Mouse (Mus musculus) kidney, adult 18-20 months (tissue): ENCODE data around the gene Tmprss6.
A peak's percentile ranks its signal among the peaks of the same experiment; 100 is the strongest.

Source experiments
- DNase-seq: peaks from one replicate; pipeline ENCODE4 v3.0.0; 2021

Gene Tmprss6

GRCm38 (mm10) chr15:78413083-78413718 is 55.2 kb downstream of the Tmprss6 start:
- DNase-seq = no peak

DNA sequence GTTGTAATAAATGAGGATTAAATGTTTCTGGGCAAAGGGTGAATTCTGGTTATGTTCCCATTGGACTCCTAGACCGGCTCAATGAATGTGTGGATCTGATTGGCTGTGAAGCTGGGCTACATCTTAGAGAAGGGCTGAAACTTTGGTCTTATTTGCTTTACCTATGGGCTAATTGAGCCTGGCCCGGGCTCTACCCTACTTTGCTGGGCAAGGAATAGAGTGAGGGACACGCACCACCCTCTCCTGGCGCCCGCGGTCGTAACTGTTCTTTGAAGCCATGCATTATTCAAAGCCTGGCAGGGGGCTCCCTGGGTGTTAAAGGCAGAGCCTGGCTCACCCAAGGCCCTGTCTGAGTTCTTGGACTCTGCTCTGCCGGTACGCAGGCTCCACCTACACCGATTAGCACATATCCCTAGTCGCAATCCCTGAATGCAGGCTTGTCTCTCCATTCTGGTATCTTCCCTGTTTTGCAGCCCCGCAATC is 58.8 kb downstream of the Tmprss6 start:
- DNase-seq = peak; percentile 76

DNA sequence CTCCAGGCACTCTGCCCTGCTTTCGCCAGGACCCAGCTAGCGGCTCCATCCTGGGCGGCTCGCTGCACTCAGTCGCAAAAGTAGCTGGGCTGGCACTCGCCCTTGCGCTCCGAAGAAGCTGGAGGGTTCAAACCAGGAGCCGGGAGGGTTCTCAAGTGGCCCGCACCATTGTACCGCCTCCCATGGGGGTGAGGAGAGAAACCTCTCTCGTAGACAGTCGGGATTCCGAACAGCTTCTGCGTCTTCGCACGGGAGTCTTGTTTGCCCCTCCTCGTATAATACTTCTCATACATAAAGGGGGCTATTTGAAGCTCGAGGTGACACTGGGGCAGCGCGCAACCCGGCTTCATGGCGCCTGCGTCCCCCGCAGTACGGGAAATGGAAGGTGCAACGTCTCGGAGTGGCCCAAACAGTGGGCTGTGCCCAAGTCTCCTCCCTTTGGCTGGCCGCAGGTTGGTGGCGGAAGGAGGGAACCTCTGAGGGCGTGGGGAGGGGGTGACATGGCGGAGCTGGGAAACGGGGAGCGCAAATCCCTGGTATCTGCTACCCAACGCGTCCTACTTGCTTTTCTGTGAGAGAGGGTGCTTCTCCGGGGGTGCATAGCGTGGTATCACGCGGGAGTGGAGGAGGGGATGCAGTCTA is 62.0 kb downstream of the Tmprss6 start, which contains the start of gene Mpst:
TSS of gene Mpst (plus strand) at position 124 of the 642 bp plus-strand sequence.
- DNase-seq = peak; percentile 95

GRCm38 (mm10) chr15:78405517-78406211 is 62.8 kb downstream of the Tmprss6 start, which contains the start of gene Tst:
Gene Tst, minus strand, starts transcription at chr15:78405907.
- peak; percentile 98 for DNase-seq

GRCm38 (mm10) chr15:78405098-78405497 is 63.3 kb downstream of the Tmprss6 start:
- DNase-seq = no peak

DNA sequence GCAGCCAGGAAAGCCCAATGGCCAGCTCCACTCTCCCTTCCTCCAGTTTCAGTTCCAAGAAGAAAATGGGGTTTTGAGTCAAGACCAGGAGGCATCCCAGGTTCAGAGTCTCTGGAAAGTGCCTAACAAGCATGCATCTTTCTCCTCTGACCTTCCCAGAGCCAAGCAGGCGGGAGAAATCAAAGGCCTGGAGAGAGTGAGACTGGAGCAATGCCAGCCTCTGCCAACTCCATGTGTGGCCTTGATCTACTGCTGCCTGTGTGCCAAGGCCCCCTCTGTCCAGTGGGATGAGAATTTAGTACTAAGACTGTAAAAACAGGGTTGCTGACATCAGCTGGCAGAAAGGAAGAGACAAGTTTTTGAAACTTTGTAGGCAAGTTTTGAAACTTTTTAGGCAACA is 64.5 kb downstream of the Tmprss6 start:
- peak; percentile 77 for DNase-seq

DNA sequence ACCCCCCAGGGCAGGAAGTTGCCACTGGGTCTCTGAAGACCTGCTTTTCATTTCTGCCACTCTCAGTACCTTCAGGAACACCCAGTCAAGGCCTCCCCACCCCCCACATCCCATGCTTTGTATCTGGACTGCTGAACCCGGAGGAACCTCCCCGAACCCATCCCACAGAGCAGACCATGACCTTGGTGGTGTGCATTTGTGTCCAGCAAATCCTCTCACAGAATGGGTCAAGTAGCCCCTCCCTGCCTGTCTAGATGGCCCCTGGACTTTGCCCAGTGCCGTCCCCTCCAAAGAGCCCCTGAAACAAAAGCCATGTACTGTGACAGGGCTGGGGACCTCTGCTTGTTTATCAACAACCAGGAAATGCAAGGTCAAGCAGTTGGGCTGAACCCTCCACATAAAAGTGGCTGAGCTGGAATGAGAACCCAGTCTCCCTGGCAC is 65.1 kb downstream of the Tmprss6 start:
- peak; percentile 69 for DNase-seq

DNA sequence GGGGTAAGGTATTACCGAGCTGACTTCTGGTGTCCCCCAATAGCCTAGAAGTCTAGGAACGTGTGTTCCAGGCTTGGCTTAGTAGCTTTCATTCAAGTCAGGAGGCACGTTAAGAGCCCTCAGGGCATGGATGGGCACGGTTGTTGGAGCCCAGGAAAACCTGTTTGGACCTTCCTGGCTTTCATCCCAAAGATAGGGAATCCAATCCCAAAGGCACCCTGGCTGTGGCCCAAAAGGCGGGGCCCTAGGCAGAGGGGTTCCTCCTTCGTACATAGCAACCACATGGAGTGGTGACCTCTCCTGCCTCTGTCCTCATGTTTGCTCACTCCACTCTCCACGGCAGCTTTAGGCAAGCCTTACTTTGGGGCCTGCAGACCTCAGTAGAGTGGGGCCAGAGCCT is 66.0 kb downstream of the Tmprss6 start:
- DNase-seq = peak; percentile 53

GRCm38 (mm10) chr15:78401921-78402320 is 66.5 kb downstream of the Tmprss6 start:
- peak; percentile 72 for DNase-seq

DNA sequence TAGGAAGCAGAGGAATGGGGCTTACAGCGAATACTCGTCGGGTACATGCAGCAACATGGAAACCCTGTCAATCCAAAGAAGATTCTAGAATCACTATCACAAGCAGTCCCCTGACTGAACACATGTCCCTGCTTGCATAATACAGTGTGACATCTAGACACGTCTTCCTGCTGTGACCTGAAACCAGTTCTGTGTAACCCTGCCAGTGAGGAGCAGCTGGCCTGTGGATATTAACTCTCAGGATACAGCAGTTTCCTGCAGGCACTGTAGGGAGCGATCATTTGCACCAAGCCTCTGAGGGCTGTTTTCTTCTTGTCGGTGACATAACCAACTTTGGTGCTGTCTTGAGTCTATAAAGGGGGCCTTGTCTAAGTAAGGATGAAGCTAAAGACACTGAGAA is 67.1 kb downstream of the Tmprss6 start:
- no peak for DNase-seq

DNA sequence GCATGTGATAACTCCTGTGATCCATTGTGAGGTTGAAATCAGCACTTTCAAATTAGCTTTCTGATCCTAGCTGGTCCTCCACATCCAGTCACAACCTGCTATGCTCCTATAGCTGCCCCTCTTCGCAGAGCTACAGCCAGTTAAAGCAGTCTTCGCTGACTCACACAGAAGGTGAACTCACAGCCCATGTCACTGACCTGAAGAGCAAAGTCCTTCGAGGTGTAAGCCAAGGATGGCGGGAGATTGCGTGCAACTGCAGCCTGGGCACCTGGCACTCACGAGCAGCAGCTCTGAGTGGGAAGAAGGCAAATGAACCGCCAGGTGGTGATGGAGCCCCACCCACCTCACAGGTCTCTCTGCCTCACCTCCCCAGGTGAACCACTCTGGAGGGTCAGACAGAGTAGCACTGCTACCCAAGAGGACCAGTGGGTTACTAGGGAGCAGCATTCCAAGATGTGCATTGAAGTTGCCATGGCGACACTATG is 72.9 kb downstream of the Tmprss6 start, which contains the start of gene Tex33:
TSS of gene Tex33 (minus strand) at position 435 of the 485 bp plus-strand sequence.
- no peak for DNase-seq

GRCm38 (mm10) chr15:78390855-78391254 is 77.6 kb downstream of the Tmprss6 start:
- no peak for DNase-seq
